Mouse (Mus musculus) heart, postnatal 36 days (tissue): ENCODE results near the gene Uchl5. TPM values are rescaled to one million over a fixed set of nuclear protein-coding genes. Genes with fewer than 3 reads are reported as not detected.

Experiments
- DNase-seq, 2 experiments: peaks; one replicate each; pipeline ENCODE4 v3.0.0; 2021 to 2022
- intact Hi-C: fragments of 180-260 bp; cut with DNase I; formaldehyde crosslinking; loops from one replicate; pipeline ENCODE4 v1.15.1; 2025
- total RNA-seq, 2 experiments: library from RNA; stranded (reverse); gene quantifications; 2 replicates each; pipeline ENCODE4 v1.2.3; 2021

The Uchl5 gene
- total RNA-seq, 2 experiments from 2014 or later, result 17.0 to 18.4 TPM

DNA sequence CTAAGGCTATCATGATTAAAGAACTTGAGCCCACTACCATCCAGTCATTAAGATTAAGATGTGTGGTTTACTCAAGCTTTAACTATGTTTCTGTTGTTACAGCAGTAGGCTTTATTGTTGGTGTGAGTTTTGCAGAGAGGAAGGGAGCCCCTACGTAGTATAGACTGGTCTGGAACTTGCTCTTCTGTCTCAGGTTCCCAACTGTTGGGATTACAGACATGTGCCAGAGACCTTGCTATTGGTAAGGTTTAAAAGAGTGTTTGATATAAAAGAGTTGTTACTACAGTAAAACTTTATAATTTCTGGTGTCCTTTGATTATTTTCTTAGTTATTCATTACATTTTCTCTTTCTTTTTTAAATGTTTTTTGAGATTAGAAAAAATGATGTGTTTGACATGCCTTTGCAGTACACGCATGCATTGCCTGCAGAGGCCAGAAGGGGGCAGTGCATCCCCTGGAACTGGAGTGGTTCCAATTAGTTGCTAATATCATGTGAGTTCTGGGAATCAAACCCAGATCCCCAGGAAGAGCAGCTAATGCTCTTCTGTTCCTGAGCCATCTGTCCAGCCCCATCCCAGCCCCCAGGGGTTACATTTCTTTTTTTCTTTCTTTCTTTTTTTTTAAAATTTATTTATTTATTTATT, 11.6 kb downstream of the Uchl5 start:
- peak; percentile 25 to 53 for DNase-seq

DNA sequence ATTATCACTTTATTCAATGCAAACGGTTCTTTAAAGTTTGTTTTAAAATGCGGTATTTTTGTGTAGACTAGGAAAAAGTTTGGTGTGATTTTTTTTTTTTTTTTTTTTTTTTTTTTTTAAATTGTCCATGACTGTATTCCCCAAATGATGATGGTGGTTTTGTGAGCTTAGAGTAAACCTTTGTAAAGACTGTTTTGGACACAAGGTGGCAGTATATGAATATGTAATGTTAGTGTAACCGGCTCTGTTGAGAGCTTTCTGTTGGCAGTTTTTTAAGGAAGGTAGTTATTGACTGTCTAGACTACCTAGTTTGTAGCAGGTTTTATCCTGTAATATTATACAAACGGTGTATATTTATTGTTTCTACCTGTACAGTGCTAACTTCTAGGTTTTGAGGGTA, 26.5 kb downstream of the Uchl5 start:
- intact Hi-C loops, result loop anchor here (1.0 kb wide), 1 partner anchor 578 kb away; no protein-coding TSS in a partner anchor
- peak in 1 of 2 experiments; percentile 9 for DNase-seq

More for the DNA sequence above, 11.6 kb downstream of the Uchl5 start:
- intact Hi-C loops, result no loop called here

- no peak for DNase-seq
- intact Hi-C loops, result no loop called here
These were observed 32.0 kb downstream of the Uchl5 start for GRCm38 (mm10) chr1:143809062-143809461.

DNA sequence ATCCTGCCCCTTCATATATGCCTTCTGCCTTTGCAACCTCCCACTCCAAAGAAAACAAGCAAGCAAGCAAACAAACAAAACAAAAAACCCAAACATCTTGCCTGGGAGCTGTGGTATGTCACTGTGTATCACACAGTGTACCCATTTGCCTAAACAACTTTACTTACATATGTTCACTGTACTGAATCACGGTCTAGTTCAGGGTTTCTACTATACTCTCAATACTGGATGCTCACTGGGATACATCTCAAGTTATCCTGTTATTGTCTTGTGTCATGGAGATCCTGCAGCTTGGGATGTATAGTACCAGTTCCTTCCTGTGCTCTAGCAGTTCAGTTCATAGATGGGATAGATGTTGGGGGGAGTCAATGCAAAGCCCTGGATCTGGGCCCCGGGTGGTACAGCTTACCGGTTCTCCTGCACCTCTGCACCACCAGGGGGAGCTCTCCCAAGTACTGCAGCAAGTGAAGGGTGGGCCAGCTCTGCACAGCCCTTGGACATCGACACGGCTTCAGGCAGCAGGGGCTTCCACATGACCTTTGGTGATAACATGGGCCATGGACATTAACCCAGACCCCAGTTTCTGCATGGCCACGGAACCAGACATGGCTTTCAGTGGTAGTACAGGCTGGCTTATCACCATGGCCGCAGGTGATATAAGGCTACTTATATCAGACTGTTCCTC, 36.7 kb downstream of the Uchl5 start:
- DNase-seq, result peak; percentile 84 to 85
- intact Hi-C loops, result loop anchor here (1.0 to 5.0 kb wide), 3 partner anchors 103 to 383 kb away; no protein-coding TSS in a partner anchor

DNA sequence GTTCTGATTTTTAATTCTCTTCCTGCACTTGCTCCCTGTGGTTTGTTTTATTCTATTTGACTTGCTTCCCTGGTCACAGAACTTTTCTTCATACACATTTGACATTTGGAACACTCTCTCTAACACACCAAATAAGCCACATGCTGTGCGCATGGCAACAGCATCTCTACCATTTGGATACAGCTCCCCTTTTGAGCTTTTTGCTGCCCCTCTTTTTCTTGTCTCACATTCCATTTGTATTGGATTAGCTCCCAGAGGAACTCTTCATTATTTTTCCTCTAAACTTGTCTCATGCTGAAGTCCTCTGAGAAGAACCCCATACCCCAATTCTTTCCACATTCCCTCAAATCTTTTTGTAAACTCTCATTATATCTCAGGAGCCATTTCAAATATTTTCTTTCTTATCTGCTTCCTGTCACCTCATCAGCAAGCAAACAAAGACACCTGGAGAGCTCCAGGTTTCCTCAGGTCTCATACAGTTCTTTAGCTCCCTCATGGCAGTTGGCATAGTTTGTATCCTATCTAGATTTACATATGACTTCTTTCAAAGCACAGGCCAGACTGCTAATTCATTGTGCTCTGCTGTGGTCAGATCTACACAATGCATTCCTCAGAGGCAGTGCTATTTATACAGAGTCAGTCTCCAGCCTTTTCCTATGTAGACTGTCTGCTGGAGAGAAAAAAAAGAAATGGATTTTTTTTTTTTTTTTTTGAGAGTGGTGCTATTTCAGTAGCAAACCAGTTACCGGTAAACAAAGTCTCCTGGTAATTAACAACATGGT, 43.2 kb downstream of the Uchl5 start:
- intact Hi-C loops, result loop anchor here (5.0 kb wide), 1 partner anchor 82 kb away; no protein-coding TSS in a partner anchor
- no peak for DNase-seq

- DNase-seq, result no peak
- intact Hi-C loops, result loop anchor here (5.0 kb wide), 1 partner anchor 80 kb away; no protein-coding TSS in a partner anchor
These were observed 45.6 kb downstream of the Uchl5 start for GRCm38 (mm10) chr1:143822677-143823076.

DNA sequence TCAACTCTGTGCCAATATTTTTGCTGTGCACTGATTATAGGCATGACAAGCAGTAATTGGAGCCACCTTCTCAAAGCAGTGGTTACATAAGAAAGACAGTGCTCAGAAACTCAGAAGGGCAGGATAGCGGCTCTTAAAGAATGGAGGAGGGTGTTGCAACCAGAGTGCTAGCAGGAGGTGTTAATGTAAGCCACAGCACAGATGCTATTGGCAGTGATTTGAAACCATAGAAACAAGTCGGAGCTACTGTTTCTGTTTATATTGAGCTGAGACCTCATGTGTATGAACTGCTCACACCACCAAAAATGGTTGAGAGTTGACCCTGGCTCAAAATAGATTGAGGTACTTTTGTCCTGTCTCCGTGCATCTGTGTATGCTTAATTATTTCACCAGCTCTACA, 53.6 kb downstream of the Uchl5 start:
- no peak for DNase-seq
- intact Hi-C loops, result no loop called here

DNA sequence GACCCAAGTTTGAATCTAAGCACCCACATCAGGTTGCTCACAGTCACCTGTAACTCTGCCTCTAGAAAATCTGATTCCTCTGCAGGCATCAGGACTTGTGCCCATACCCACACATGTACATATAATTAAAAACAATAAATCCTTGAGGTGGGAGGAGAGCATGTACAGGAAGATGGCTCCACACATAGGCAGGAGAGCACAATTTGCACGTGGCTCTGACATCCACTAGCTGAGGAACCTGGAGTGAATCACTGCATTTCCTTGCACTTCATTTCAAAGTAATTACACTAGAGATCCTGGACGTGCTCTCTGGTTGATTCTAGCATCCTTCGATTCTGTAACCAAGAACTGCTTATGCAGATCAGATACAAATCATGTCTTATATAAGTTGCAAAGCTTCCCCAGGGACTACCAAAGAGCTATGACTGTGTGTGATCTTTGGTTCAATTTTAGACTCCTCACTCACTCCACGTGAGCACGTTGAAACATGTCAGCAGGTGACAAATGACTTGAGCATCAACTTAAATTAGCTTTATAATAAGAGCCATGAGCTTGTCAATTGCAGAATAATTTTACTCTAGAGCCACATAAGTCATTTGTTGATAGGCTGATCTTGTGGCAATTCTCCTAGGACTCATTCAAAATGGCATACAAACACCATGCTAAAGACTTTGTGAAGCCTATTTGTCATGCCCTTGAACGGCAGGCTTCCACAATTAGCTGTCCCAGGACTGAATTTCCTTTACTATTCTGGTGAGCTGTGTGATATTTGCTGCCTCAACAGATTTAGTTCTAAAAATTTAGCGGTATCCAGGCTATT, 59.5 kb downstream of the Uchl5 start:
- DNase-seq, result no peak
- intact Hi-C loops, result no loop called here

- intact Hi-C loops, result no loop called here
- DNase-seq, result no peak
These were observed 60.6 kb downstream of the Uchl5 start for GRCm38 (mm10) chr1:143837681-143838080.

- intact Hi-C loops, result no loop called here
- DNase-seq, result no peak
These were observed 61.9 kb downstream of the Uchl5 start for GRCm38 (mm10) chr1:143838896-143839410.

DNA sequence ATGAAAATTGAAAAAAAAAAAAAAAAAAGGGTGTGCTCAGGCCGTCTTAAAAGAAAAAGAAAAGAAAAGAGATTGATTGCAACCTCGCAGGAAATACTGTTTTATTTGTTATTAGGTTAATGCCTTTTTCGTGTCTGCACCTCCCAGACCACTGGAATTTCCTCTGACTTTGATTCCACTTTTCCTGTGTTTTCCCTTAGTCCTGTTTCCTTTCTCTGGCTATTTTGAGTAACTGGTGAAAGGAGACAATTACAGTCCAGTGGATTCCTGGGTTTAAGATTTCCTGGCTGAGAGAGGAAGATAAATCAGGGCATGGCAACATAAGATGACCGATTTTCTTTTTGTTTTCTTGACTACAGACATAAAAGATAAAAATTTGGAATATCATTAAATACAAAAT, 75.3 kb downstream of the Uchl5 start:
- intact Hi-C loops, result no loop called here
- no peak for DNase-seq

DNA sequence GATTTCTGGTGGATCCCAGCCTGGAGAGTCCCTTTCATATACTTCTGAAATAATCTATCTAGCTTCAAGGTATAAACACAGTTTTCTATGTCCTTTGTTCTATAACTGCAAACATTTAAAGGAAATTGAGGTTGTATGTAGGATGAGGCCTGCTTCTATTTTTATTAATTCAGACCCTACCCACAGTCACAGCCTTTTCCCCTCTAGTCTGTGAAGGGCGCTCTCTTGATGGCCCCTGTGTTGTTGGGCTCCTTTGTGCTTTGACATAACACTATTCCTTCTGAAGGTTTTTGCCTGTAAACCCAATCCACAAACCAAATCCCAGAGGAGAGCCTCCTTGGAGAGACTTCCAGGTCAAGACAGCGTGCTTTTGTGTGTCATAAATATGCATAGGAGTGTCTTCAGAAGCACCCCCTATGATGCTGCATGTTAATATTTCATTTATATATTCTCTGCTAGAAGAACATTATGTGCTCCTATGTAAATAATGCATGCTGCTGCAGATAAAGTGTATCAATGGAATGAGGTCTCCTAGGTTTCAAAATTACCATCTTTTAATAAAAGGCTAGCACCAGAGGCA, 75.8 kb downstream of the Uchl5 start:
- DNase-seq, result no peak
- intact Hi-C loops, result no loop called here

DNA sequence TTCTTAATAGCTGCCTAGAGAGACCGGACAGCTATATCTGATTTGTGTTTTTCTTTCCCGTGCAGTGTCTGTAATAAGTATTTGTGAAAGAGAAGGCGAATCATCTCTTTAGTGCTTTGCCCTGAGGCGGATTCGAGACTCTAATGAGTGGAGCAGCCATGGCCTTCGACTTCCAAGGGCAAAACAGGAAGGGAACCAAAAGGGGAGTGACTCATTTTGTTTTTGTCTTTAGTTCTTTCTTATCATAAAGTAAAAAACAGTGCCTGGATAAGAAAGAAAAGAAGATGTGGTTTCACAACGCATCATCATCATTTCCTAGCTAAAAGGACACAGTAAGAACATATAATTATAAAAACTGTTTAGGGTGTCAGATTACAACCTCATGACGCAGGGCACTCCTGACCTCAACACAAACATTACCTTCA, 76.6 kb downstream of the Uchl5 start:
- no peak for DNase-seq
- intact Hi-C loops, result no loop called here

DNA sequence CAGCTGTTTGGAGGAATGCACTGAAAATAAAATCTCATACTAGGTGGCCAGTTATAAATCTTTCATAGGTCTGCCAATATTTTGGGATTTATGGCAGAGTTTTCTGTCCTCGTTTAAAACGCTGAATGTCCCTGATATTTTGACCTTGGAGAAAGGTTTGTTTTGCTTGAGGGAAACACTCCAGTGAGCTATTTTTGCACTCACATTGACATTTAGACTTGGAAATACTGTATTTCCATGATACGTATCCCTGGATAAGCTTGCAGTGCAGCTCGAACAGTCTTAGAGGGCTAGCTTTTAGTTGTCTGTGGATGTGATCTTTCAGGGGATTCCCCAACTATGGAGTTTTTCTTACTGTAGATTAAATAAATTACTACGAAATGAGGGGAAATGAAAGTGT, 78.6 kb downstream of the Uchl5 start:
- DNase-seq, result no peak
- intact Hi-C loops, result no loop called here

Other genes with a start within 250 kb of the Uchl5 start
- 1 to 10 TPM; 1.8 to 2.7 TPM for gene B3galt2, start 136.6 kb upstream of the Uchl5 start, total RNA-seq
- 10 to 100 TPM; 52.5 to 56.5 TPM for gene Cdc73, start 74.4 kb upstream of the Uchl5 start, total RNA-seq
- gene Glrx2, start 60.9 kb upstream of the Uchl5 start, total RNA-seq, result 10 to 100 TPM; 81.7 to 87.3 TPM
- gene Trove2, start 204 bp upstream of the Uchl5 start, total RNA-seq, result 1 to 10 TPM; 7.9 to 9.6 TPM
- gene Rgs2, start 226.9 kb downstream of the Uchl5 start, total RNA-seq, result 10 to 100 TPM; 26.8 to 81.7 TPM